Mouse (Mus musculus): ENCODE results near the gene Icam1. TPM values are rescaled to one million over a fixed set of nuclear protein-coding genes. Genes with fewer than 3 reads are reported as not detected.

Gene Icam1
- total RNA-seq, 2 experiments from 2014 or later: 2.0 to 3.6 TPM

- intact Hi-C loops (cut with DNase I): no loop called here
- TF ChIP-seq CTCF (IDR thresholded peaks at IDR 0.05): no peak
- no peak for DNase-seq (ENCODE audit: extremely low spot score in 1 of 2, low spot score in 2 of 2)
- Histone ChIP-seq H3K27ac (no peak overlapping the region), H3K4me3 (no peak overlapping the region)
Measured at GRCm38 (mm10) chr9:20978409-20979095, 37.2 kb upstream of the Icam1 start.

DNA sequence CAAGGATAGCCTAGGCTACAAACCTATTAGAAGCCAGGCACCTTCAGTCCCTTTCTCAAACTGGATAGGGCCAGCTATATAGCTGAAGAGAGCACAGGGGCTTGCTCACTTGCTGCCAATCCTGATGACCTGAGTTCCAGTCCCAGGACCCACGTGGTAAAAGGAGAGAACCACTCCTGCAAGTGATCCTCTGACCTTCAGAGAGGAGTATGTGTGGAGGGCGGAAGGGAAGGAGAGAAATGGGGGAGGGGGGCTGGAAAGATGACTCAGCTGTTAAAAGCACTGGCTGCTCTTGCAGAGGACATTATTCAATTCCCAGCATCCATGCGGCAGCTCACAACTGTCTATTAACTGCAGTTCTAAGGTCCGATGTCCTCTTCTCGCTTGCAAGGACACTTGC is 36.6 kb upstream of the Icam1 start:
- no peak for TF ChIP-seq CTCF (IDR thresholded peaks at IDR 0.05)
- Histone ChIP-seq H3K4me3 (no peak overlapping the region), H3K27ac (no peak overlapping the region)
- intact Hi-C loops (cut with DNase I): no loop called here
- no peak for DNase-seq (ENCODE audit: extremely low spot score in 1 of 2, low spot score in 2 of 2)

GRCm38 (mm10) chr9:20979769-20980168 is 36.0 kb upstream of the Icam1 start:
- no peak for TF ChIP-seq CTCF (IDR thresholded peaks at IDR 0.05)
- no peak for DNase-seq (ENCODE audit: extremely low spot score in 1 of 2, low spot score in 2 of 2)
- Histone ChIP-seq H3K4me3 (no peak overlapping the region), H3K27ac (no peak overlapping the region)
- intact Hi-C loops (cut with DNase I): no loop called here

- intact Hi-C loops (cut with DNase I): no loop called here
- DNase-seq (ENCODE audit: extremely low spot score in 1 of 2, low spot score in 2 of 2): no peak
- Histone ChIP-seq H3K4me3 (no peak overlapping the region), H3K27ac (no peak overlapping the region)
- no peak for TF ChIP-seq CTCF (IDR thresholded peaks at IDR 0.05)
Measured at GRCm38 (mm10) chr9:20982171-20982570, 33.6 kb upstream of the Icam1 start.

- no peak overlapping the region for H3K27ac ChIP-seq
- no peak for TF ChIP-seq CTCF (IDR thresholded peaks at IDR 0.05)
- intact Hi-C loops (cut with DNase I): no loop called here
- DNase-seq (ENCODE audit: extremely low spot score in 1 of 2, low spot score in 2 of 2): no peak
- H3K4me3 ChIP-seq: no peak overlapping the region
Measured at GRCm38 (mm10) chr9:20983169-20983568, 32.6 kb upstream of the Icam1 start.

DNA sequence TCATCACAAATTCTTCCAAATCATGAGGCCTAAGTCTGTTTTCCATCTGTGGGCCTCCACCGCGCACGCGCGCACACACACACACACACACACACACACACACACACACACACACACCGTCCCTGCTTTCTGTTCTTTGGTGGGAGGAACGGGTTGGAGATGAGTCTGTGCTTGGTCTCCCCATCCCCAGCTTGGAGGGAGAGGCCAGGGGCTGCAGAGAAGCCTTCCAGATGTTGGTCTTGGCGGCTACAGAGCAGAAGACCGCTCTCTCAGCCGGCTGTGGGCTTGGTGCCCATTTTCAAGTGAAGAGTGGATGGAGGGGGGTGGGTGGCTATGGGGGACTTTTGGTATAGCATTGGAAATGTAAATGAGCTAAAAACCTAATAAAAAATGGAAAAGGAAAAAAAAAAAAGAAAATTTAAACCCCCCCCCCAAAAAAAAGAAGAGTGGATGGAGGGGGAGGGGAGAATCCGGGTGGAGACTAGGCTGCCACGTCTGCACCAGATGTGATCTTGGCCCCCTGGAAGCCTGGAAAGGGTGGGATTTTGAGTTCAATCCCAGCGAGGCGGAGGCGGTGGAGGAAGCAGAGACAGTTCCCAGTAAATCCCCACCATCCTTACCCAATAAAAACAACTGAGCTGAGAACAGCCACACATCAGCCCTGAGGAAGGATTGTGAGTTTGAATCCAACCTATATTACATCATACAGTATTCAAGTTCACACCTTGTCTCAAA is 28.7 kb upstream of the Icam1 start:
- no peak overlapping the region for H3K27ac ChIP-seq
- no peak for DNase-seq (ENCODE audit: extremely low spot score in 1 of 2, low spot score in 2 of 2)
- intact Hi-C loops (cut with DNase I): no loop called here
- no peak for TF ChIP-seq CTCF (IDR thresholded peaks at IDR 0.05)
- no peak overlapping the region for H3K4me3 ChIP-seq

DNA sequence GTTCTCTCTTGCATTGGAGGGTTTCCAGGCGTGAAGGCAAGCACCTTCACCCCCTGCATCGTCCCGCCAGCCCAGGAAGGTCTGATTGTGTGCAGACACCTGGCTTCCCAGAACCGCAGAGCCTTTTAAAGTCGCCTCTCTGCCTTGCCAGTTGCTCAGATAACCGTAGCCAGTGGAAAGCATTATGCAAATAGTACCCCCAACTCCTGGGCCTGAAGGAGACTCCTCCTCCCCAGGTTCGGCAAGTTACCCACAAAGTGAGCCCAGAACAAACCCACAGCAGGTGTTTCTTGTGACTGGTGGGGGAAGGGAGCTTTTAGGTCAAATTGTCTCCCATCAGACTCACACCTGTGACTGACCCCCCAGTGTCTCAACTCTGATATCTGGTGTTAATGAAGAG is 27.8 kb upstream of the Icam1 start:
- DNase-seq (ENCODE audit: extremely low spot score in 1 of 2, low spot score in 2 of 2): no peak
- no peak for TF ChIP-seq CTCF (IDR thresholded peaks at IDR 0.05)
- intact Hi-C loops (cut with DNase I): no loop called here
- Histone ChIP-seq H3K4me3 (no peak overlapping the region), H3K27ac (no peak overlapping the region)

GRCm38 (mm10) chr9:20990861-20991260 is 24.9 kb upstream of the Icam1 start:
- intact Hi-C loops (cut with DNase I): no loop called here
- TF ChIP-seq CTCF (IDR thresholded peaks at IDR 0.05): no peak
- Histone ChIP-seq H3K4me3 (no peak overlapping the region), H3K27ac (no peak overlapping the region)
- DNase-seq (ENCODE audit: extremely low spot score in 1 of 2, low spot score in 2 of 2): no peak

- intact Hi-C loops (cut with DNase I): no loop called here
- no peak for DNase-seq (ENCODE audit: extremely low spot score in 1 of 2, low spot score in 2 of 2)
- Histone ChIP-seq H3K27ac (no peak overlapping the region), H3K4me3 (no peak overlapping the region)
- TF ChIP-seq CTCF (IDR thresholded peaks at IDR 0.05): no peak
Measured at GRCm38 (mm10) chr9:20991587-20991986, 24.2 kb upstream of the Icam1 start.

DNA sequence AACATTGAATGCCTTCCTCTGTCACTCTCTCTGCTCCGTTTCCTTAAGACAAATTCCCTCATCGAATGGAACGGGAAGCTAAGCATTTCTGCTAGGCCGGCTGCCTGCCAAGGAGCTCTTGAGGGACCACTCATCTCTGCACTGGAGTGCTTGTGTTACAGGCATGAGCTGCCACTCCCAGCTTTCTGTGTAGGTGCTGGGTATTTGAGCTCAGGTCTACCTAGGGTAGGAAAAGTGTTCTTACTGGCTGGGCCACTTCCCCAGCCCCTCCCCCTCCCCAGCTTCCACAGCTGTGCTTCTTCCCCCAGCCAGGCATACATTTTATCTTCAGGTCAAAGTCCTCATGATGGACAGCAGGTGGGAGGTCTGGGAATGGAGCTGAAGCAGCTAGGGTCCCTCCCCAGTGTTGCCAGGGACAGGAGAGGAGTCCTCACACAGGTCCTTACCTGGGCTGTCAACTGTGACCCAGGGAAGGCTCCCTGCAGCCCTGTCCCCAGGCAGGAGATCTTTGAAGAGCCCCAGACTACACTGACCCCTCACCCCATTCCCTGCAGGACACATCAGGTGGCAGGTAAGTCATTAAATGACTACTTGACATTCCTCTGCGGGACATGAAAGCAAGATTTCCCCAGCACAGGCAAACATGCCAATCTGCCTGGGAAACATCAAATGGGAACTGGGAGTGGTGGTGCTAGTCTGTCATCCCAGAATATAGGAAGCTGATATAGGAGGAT is 22.5 kb upstream of the Icam1 start:
- intact Hi-C loops (cut with DNase I): no loop called here
- no peak for TF ChIP-seq CTCF (IDR thresholded peaks at IDR 0.05)

GRCm38 (mm10) chr9:20995069-20995468 is 20.7 kb upstream of the Icam1 start:
- Histone ChIP-seq H3K27ac (no peak overlapping the region), H3K4me3 (no peak overlapping the region)
- TF ChIP-seq CTCF (IDR thresholded peaks at IDR 0.05): no peak
- DNase-seq (ENCODE audit: extremely low spot score in 1 of 2, low spot score in 2 of 2): no peak
- intact Hi-C loops (cut with DNase I): no loop called here

More for the DNA sequence above, 22.5 kb upstream of the Icam1 start:
- Histone ChIP-seq H3K27ac (no peak overlapping the region), H3K4me3 (no peak overlapping the region)
- DNase-seq (ENCODE audit: extremely low spot score in 1 of 2, low spot score in 2 of 2): no peak

DNA sequence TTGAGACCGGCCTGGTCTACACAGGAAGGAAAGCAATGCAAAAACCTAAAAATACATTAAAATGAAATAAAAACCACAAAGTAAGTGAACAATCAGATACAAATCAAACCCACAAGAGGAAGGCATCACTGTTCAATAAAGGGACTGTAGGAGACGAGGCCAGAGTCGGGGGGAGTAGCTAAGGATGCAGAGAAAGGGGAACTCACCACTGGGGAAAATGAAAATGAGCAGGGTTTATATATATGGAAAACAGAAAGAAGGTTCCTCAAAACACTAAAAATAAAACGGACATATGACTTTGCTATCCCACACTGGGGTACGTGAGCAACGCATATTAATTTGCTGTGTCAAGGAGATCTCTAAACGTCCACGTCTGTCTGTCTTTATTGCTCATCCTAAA is 18.7 kb upstream of the Icam1 start:
- Histone ChIP-seq H3K27ac (no peak overlapping the region), H3K4me3 (no peak overlapping the region)
- no peak for TF ChIP-seq CTCF (IDR thresholded peaks at IDR 0.05)
- intact Hi-C loops (cut with DNase I): no loop called here
- no peak for DNase-seq (ENCODE audit: extremely low spot score in 1 of 2, low spot score in 2 of 2)

Data from left cerebral cortex, adult 2 months (tissue).